Mouse (Mus musculus): ENCODE data around the gene Mmab. TPM values are rescaled to one million over a fixed set of nuclear protein-coding genes. Genes with fewer than 3 reads are reported as not detected.

The Mmab gene
- total and polyA plus RNA-seq, 2 experiments from 2014 or later: 17.0 to 19.7 TPM

DNA sequence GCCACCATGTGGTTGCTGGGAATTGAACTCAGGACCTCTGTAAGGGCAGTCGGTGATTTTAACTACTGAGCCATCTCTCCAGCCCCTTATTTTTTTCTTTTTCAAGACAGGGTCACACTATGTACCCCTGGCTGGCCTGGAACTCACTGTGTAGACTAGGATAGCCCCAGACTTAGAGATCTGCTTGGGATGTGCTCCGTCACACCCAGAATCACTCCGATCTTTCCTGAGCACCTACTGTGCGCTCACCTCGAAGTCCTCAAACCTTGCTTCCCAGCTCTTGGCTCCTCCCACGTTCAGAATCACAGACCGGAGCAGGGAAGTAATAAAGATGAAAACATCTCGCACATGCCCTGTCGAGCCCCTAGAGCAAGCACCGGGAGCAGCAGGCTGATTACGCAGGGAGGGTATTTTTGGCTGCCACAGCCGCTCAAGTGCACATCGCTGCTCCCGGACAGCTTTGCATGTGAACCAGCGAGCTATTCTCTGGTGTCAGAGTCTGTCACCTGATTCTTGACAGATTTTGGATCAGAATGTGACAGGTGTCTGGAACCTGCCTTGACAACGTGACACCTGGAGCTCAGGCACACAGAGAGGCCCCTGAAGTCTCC lies 13.2 kb upstream of the Mmab start:
- ATAC-seq (ENCODE audit: insufficient read depth, low read depth): peak; percentile 49; the same call in 1 of the 2 replicates
- Histone ChIP-seq H3K4me2 (ENCODE audit: low read depth, low read length) (no peak overlapping the region), H3K4me1 (ENCODE audit: control insufficient read depth, insufficient read depth) (no peaks in the 10 kb centered on the region), H3K27me3 (ENCODE audit: control insufficient read depth, insufficient read depth, low read length) (0 out of 2 replicates have a peak, but pooled peaks cover 3% of the 10 kb centered on the region), H3K27ac (ENCODE audit: low read depth) (no peak overlapping the region), H3K36me3 (replicated peaks; ENCODE audit: control insufficient read depth, insufficient read depth, low read length) (0 out of 2 replicates have a peak, but pooled peaks cover 10% of the 10 kb centered on the region), H3K9ac (replicated peaks; ENCODE audit: low read depth, low read length) (no peak overlapping the region), H3K4me3 (ENCODE audit: low read depth, low read length) (no peak overlapping the region), H3K9me3 (replicated peaks; ENCODE audit: control insufficient read depth, low read length) (no peaks in the 10 kb centered on the region)
- WGBS: 48% methylated on average over 16 of the region's 16 CpGs
- DNase-seq (ENCODE audit: low spot score): peak; percentile 61
- TF ChIP-seq CTCF (IDR thresholded peaks at IDR 0.05; ENCODE audit: low read depth) (no peak; the same call in 1 of the 2 replicates), EP300 (IDR thresholded peaks at IDR 0.05; ENCODE audit: low read depth) (no peak)

DNA sequence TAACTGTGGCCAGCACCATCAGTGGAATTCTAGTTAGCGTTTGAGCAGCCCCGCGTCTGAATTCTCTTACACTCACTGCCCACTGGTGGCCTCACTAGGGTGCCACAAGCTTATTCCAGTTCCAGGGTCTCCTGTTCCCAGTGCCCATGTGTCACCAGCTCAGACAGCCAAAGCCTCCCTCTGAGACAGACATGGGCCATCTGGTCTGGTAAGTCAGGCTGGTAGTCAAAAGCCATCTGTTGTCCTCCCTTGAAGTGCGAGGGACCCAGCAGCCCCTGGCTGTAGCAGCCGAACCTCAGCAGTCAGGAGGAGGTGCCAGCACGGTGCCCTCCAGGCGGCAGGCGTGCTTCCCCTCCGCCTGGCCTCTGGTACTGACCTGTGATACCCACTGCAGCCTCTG lies 12.4 kb upstream of the Mmab start:
- 81% methylated on average over 9 of the region's 9 CpGs for WGBS

DNA sequence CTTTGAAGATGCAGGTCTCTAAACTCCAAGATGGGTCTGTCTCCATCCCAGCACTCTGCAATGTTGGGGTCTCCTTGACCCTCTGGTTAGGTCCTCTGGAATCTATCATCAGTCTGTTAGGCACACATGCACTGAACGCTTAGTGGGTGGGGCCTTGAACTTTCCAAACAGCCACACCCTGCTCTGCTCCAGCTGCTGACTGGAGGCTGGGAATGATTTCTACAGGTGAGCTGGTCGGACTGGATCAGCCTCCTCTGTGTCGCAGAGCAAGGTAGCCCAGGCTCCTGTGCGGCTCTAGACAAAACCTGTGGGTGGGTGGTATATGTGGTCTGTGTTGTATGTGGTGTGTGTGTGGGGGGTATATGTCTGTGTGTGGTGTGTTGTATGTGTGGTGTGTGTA lies 5.2 kb upstream of the Mmab start:
- TF ChIP-seq EP300 (IDR thresholded peaks at IDR 0.05; ENCODE audit: low read depth) (no peak), CTCF (IDR thresholded peaks at IDR 0.05; ENCODE audit: low read depth) (no peak)

More for the DNA sequence above, 12.4 kb upstream of the Mmab start:
- H3K4me1 ChIP-seq (ENCODE audit: control insufficient read depth, insufficient read depth): no peaks in the 10 kb centered on the region
- no peaks in the 10 kb centered on the region for H3K9me3 ChIP-seq (replicated peaks; ENCODE audit: control insufficient read depth, low read length)
- DNase-seq (ENCODE audit: low spot score) (no peak), ATAC-seq (ENCODE audit: insufficient read depth, low read depth) (no peak)
- no peak overlapping the region for H3K9ac ChIP-seq (replicated peaks; ENCODE audit: low read depth, low read length)
- 0 out of 2 replicates have a peak, but pooled peaks cover 10% of the 10 kb centered on the region for H3K36me3 ChIP-seq (replicated peaks; ENCODE audit: control insufficient read depth, insufficient read depth, low read length)
- no peak overlapping the region for H3K4me3 ChIP-seq (ENCODE audit: low read depth, low read length)
- H3K4me2 ChIP-seq (ENCODE audit: low read depth, low read length): no peak overlapping the region
- H3K27me3 ChIP-seq (ENCODE audit: control insufficient read depth, insufficient read depth, low read length): 0 out of 2 replicates have a peak, but pooled peaks cover 3% of the 10 kb centered on the region
- no peak overlapping the region for H3K27ac ChIP-seq (ENCODE audit: low read depth)
- TF ChIP-seq CTCF (IDR thresholded peaks at IDR 0.05; ENCODE audit: low read depth) (no peak), EP300 (IDR thresholded peaks at IDR 0.05; ENCODE audit: low read depth) (no peak)

DNA sequence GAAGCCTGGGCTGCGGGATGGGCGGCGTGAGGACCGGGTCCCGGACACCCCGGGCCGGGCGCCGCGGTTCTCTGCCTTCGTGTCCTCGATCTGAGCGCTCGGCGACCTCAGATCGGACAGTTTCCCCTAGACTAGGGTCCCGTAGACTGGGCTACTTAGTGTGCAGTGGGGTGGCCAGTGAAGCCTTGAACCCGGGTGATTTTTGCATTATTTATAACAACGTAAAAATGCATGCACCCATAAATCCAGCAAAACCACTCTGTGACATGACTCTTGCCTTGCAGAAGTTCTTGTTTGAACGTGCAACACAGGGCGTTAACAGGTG lies 470 bp upstream of the Mmab start:
- no peak for ATAC-seq (ENCODE audit: insufficient read depth, low read depth)
- WGBS: 2% methylated on average over 21 of the region's 21 CpGs

More for the DNA sequence above, 5.2 kb upstream of the Mmab start:
- Histone ChIP-seq H3K4me3 (ENCODE audit: low read depth, low read length) (no peak overlapping the region), H3K4me1 (ENCODE audit: control insufficient read depth, insufficient read depth) (peaks cover 7% of the 10 kb centered on the region), H3K27me3 (ENCODE audit: control insufficient read depth, insufficient read depth, low read length) (no peaks in the 10 kb centered on the region), H3K36me3 (replicated peaks; ENCODE audit: control insufficient read depth, insufficient read depth, low read length) (peaks cover 17% of the 10 kb centered on the region), H3K4me2 (ENCODE audit: low read depth, low read length) (no peak overlapping the region), H3K9ac (replicated peaks; ENCODE audit: low read depth, low read length) (no peak overlapping the region), H3K9me3 (replicated peaks; ENCODE audit: control insufficient read depth, low read length) (no peaks in the 10 kb centered on the region), H3K27ac (ENCODE audit: low read depth) (no peak overlapping the region)
- no peak for DNase-seq (ENCODE audit: low spot score)
- no peak for ATAC-seq (ENCODE audit: insufficient read depth, low read depth)
- 77% methylated on average over 4 of the region's 4 CpGs for WGBS

DNA sequence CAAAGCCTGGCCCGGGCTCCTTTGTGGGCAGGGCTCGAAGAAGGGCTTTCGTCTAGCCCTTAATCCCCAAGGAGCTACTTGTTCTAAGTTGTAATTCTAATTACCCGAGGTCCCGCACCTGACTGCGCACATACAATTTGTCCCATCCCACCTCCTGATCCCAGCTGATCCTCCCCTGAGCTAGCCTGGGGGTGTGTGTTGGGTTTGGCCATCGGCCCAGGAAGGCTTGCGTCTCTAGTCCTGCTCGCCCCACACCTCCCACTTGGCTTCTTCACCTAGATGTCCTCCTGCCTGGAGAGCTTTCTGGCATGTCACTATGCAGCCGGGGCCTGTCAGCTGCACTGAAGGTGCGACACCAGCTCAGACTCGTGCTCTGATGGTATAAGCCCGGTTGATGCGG lies 8.3 kb downstream of the Mmab start:
- TF ChIP-seq EP300 (IDR thresholded peaks at IDR 0.05; ENCODE audit: low read depth) (no peak), CTCF (IDR thresholded peaks at IDR 0.05; ENCODE audit: low read depth) (no peak)
- peaks cover 17% of the 10 kb centered on the region for H3K36me3 ChIP-seq (replicated peaks; ENCODE audit: control insufficient read depth, insufficient read depth, low read length)
- no peak overlapping the region for H3K9ac ChIP-seq (replicated peaks; ENCODE audit: low read depth, low read length)
- ATAC-seq (ENCODE audit: insufficient read depth, low read depth) (no peak), DNase-seq (ENCODE audit: low spot score) (no peak)
- H3K4me2 ChIP-seq (ENCODE audit: low read depth, low read length): no peak overlapping the region
- 91% methylated on average over 14 of the region's 14 CpGs for WGBS
- H3K27me3 ChIP-seq (ENCODE audit: control insufficient read depth, insufficient read depth, low read length): no peaks in the 10 kb centered on the region
- no peaks in the 10 kb centered on the region for H3K9me3 ChIP-seq (replicated peaks; ENCODE audit: control insufficient read depth, low read length)
- no peak overlapping the region for H3K4me3 ChIP-seq (ENCODE audit: low read depth, low read length)
- no peak overlapping the region for H3K27ac ChIP-seq (ENCODE audit: low read depth)
- H3K4me1 ChIP-seq (ENCODE audit: control insufficient read depth, insufficient read depth): no peaks in the 10 kb centered on the region

More for the DNA sequence above, 470 bp upstream of the Mmab start:
- no peak for DNase-seq (ENCODE audit: low spot score)
- peaks cover 7% of the 10 kb centered on the region for H3K4me1 ChIP-seq (ENCODE audit: control insufficient read depth, insufficient read depth)
- H3K4me3 ChIP-seq (ENCODE audit: low read depth, low read length): peak overlapping the region; percentile 66
- H3K27ac ChIP-seq (ENCODE audit: low read depth): no peak overlapping the region
- no peaks in the 10 kb centered on the region for H3K9me3 ChIP-seq (replicated peaks; ENCODE audit: control insufficient read depth, low read length)
- H3K36me3 ChIP-seq (replicated peaks; ENCODE audit: control insufficient read depth, insufficient read depth, low read length): peaks cover 12% of the 10 kb centered on the region
- H3K27me3 ChIP-seq (ENCODE audit: control insufficient read depth, insufficient read depth, low read length): no peaks in the 10 kb centered on the region
- TF ChIP-seq EP300 (IDR thresholded peaks at IDR 0.05; ENCODE audit: low read depth) (0 out of 2 replicates have a peak, but pooled peaks have one; percentile 9), CTCF (IDR thresholded peaks at IDR 0.05; ENCODE audit: low read depth) (no peak)
- peak overlapping the region; percentile 75 for H3K4me2 ChIP-seq (ENCODE audit: low read depth, low read length)
- peak overlapping the region; percentile 42; the same call in 1 of the 2 replicates for H3K9ac ChIP-seq (replicated peaks; ENCODE audit: low read depth, low read length)

DNA sequence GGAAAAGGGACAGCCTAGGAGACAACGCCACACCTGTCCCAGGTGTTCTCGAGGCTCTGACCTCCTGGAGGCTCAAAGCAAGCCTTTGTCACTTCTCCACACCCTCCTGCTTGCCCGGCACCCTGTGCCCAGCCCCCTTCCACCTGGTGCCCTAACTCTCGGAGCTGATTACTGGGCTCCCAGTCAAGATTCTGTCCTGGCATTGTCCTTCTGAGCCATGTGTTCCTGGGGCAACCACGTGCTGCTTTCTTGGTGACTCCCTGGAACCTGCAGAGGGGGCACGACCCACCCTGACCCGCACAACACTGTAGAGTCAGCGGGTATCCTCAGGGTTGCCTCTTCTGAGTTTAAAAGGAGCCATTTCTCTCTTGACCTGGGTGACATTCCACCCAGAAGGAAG lies 9.5 kb downstream of the Mmab start:
- DNase-seq (ENCODE audit: low spot score) (no peak), ATAC-seq (ENCODE audit: insufficient read depth, low read depth) (no peak)
- H3K36me3 ChIP-seq (replicated peaks; ENCODE audit: control insufficient read depth, insufficient read depth, low read length): peaks cover 17% of the 10 kb centered on the region
- H3K4me1 ChIP-seq (ENCODE audit: control insufficient read depth, insufficient read depth): no peaks in the 10 kb centered on the region
- no peak overlapping the region for H3K4me3 ChIP-seq (ENCODE audit: low read depth, low read length)
- no peak overlapping the region for H3K4me2 ChIP-seq (ENCODE audit: low read depth, low read length)
- H3K9ac ChIP-seq (replicated peaks; ENCODE audit: low read depth, low read length): no peak overlapping the region
- no peak for TF ChIP-seq CTCF (IDR thresholded peaks at IDR 0.05; ENCODE audit: low read depth)
- no peaks in the 10 kb centered on the region for H3K27me3 ChIP-seq (ENCODE audit: control insufficient read depth, insufficient read depth, low read length)
- no peaks in the 10 kb centered on the region for H3K9me3 ChIP-seq (replicated peaks; ENCODE audit: control insufficient read depth, low read length)
- WGBS: 85% methylated on average over 8 of the region's 8 CpGs
- no peak overlapping the region for H3K27ac ChIP-seq (ENCODE audit: low read depth)

Measured in heart, postnatal 0 days (tissue).